Mouse (Mus musculus): ENCODE measurements at regions not wholly inside any gene's neighbourhood (a gene's known extent, or its start where the extent isn't known, plus 50 kb on each side); places are given as distances from the start of the nearest gene placed in this dataset.
A peak's percentile ranks its signal among the peaks of the same experiment; 100 is the strongest.

GRCm38 (mm10) chr8:44525915-44526314, 409.3 kb upstream of the Fat1 start:
- DNase-seq, result peak; percentile 26 to 35

GRCm38 (mm10) chr8:44529696-44530095, 405.6 kb upstream of the Fat1 start:
- no peak for DNase-seq

- no peak for DNase-seq
Measured at GRCm38 (mm10) chr8:44548885-44549284, 386.4 kb upstream of the Fat1 start.

GRCm38 (mm10) chr8:44559161-44559560, 376.1 kb upstream of the Fat1 start:
- no peak for DNase-seq

- DNase-seq, result peak; percentile 18 to 19
Measured at GRCm38 (mm10) chr8:44576314-44576858, 358.9 kb upstream of the Fat1 start.

- no peak for DNase-seq
Measured at GRCm38 (mm10) chr8:44576993-44577392, 358.3 kb upstream of the Fat1 start.
